Mouse (Mus musculus): ENCODE results near the gene Mill2. TPM values are rescaled to one million over a fixed set of nuclear protein-coding genes. Genes with fewer than 3 reads are reported as not detected.
A peak's percentile ranks its signal among the peaks of the same experiment; 100 is the strongest.
"Not testable (repeated sequence)": the region's sequence is repeated elsewhere in the genome, so short reads cannot be mapped to it uniquely, and the experiment has no call there.

The Mill2 gene
- polyA plus RNA-seq (2012; rRNA removed): 0.63 and 0.94 TPM in 2 replicates

DNA sequence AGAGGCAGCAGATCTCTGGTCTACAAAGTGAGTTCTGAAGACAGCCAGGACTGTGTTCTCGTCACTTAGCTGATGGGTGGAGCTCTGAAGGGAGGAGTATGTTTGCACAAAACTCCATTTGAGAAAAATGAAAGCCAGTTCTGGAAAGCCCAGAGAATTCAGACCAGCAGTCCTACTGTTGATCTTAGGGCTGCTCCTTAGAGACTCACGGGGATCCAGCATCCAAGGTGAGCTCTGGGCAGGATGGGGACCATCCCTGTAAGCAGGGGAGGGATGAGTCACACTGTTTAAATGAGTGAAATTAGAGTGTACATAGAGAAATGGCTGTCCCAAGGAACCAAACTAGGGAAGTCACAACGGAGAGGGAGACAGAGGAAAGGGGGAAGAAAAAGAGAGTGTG, at the start of gene Mill2:
Gene Mill2 (plus strand): TSS at position 102 of the 400 bp plus-strand sequence.
- Histone ChIP-seq H3K27me3 (ENCODE audit: control insufficient read depth, insufficient read depth, low read length) (no peaks in the 10 kb centered on the region), H3K27ac (ENCODE audit: control insufficient read depth, insufficient read depth, low read depth, low read length) (peak within 1 kb of the TSS; percentile 67), H3K36me3 (ENCODE audit: control insufficient read depth, insufficient read depth, low read length) (no peaks in the 10 kb centered on the region), H3K4me3 (ENCODE audit: control insufficient read depth, low read depth, low read length) (peak within 1 kb of the TSS; percentile 68), H3K4me1 (ENCODE audit: control insufficient read depth, insufficient read depth, low read length) (no peaks in the 10 kb centered on the region)
- TF ChIP-seq POLR2A (IDR thresholded peaks at IDR 0.05; ENCODE audit: control insufficient read depth, low read depth, low read length): no peak

DNA sequence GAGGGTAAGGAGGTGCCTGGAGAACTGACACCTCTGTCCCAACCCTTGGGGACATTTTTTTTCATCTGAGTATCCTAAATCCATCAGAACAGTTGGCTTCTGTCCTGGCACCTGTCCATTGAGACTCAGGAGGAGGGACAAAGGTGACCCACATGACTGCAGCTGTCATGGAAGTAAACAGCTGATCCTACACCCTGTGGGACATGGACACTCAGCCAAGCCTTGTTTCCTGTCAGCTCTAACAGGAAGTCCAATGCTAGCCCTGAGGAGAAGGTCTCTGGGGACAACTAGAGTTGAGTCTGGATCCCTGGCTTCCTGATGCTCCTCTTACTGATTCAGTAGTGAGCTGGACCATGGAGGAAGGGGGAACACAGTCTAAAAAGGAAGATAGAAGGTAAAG, 49.1 kb upstream of the Mill2 start:
- not testable (repeated sequence) for H3K4me3 ChIP-seq (ENCODE audit: control insufficient read depth, low read depth, low read length); H3K4me1 ChIP-seq (ENCODE audit: control insufficient read depth, insufficient read depth, low read length); H3K27me3 ChIP-seq (ENCODE audit: control insufficient read depth, insufficient read depth, low read length); H3K27ac ChIP-seq (ENCODE audit: control insufficient read depth, insufficient read depth, low read depth, low read length); H3K36me3 ChIP-seq (ENCODE audit: control insufficient read depth, insufficient read depth, low read length)

DNA sequence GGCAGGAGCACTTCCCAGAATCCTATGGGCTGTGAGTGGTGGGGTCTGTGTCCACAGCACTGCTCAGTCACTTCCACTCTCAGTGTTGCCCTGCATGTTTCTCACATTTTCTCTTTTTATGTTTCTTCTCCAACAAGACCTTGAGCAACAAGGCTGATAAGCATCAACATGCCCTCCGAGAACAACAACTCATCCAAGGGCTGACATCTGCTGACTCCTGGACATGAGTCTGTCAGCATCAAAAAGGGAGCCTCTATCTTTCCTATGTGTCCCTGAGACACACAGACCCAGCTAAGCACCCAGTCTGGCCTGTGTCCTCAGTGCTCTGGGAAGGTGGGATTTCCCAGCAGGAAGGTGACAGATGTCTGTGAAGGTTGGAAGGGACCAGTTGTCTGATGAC, 41.3 kb upstream of the Mill2 start, which contains the start of gene Psg19:
Gene Psg19 (minus strand): TSS at position 101 of the 400 bp plus-strand sequence.
- TF ChIP-seq POLR2A (IDR thresholded peaks at IDR 0.05; ENCODE audit: control insufficient read depth, low read depth, low read length) (no peak), CTCF (IDR thresholded peaks at IDR 0.05; ENCODE audit: control insufficient read depth, insufficient read depth, insufficient replicate concordance, low read depth, low read length) (no peak)
- no peaks in the 10 kb centered on the region for H3K4me1 ChIP-seq (ENCODE audit: control insufficient read depth, insufficient read depth, low read length)
- no peaks in the 10 kb centered on the region for H3K27me3 ChIP-seq (ENCODE audit: control insufficient read depth, insufficient read depth, low read length)
- no peak within 1 kb of the TSS for H3K27ac ChIP-seq (ENCODE audit: control insufficient read depth, insufficient read depth, low read depth, low read length)
- no peak within 1 kb of the TSS for H3K4me3 ChIP-seq (ENCODE audit: control insufficient read depth, low read depth, low read length)
- H3K36me3 ChIP-seq (ENCODE audit: control insufficient read depth, insufficient read depth, low read length): no peaks in the 10 kb centered on the region

DNA sequence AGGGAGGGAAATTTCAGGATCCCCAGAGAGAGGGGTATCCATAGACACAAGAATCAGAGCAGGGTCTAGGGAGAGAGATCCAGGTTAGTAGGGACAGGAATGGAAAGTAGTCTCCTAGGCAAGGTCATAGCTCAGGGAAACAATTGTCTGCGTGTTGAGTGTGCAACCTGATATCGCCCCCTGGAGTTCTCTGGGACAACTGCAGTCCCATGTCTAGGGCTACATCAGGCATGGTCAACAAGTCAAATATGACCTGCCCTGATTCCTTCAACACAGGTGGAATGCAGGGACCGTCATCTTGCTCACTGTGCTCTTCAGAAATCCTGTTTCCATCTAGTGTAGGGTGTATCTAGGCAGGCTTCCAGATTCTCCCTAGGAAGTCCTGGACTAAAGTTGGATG, 40.6 kb upstream of the Mill2 start:
- Histone ChIP-seq H3K27ac (ENCODE audit: control insufficient read depth, insufficient read depth, low read depth, low read length) (no peak overlapping the region), H3K4me1 (ENCODE audit: control insufficient read depth, insufficient read depth, low read length) (no peaks in the 10 kb centered on the region), H3K36me3 (ENCODE audit: control insufficient read depth, insufficient read depth, low read length) (no peaks in the 10 kb centered on the region), H3K4me3 (ENCODE audit: control insufficient read depth, low read depth, low read length) (no peak overlapping the region), H3K27me3 (ENCODE audit: control insufficient read depth, insufficient read depth, low read length) (no peaks in the 10 kb centered on the region)
- TF ChIP-seq POLR2A (IDR thresholded peaks at IDR 0.05; ENCODE audit: control insufficient read depth, low read depth, low read length) (no peak), CTCF (IDR thresholded peaks at IDR 0.05; ENCODE audit: control insufficient read depth, insufficient read depth, insufficient replicate concordance, low read depth, low read length) (peak; percentile 42; the same call in 1 of the 2 replicates)

- H3K4me1 ChIP-seq (ENCODE audit: control insufficient read depth, insufficient read depth, low read length): no peaks in the 10 kb centered on the region
- no peaks in the 10 kb centered on the region for H3K27me3 ChIP-seq (ENCODE audit: control insufficient read depth, insufficient read depth, low read length)
- no peaks in the 10 kb centered on the region for H3K36me3 ChIP-seq (ENCODE audit: control insufficient read depth, insufficient read depth, low read length)
- no peak overlapping the region for H3K4me3 ChIP-seq (ENCODE audit: control insufficient read depth, low read depth, low read length)
- H3K27ac ChIP-seq (ENCODE audit: control insufficient read depth, insufficient read depth, low read depth, low read length): no peak overlapping the region
- TF ChIP-seq POLR2A (IDR thresholded peaks at IDR 0.05; ENCODE audit: control insufficient read depth, low read depth, low read length) (no peak), CTCF (IDR thresholded peaks at IDR 0.05; ENCODE audit: control insufficient read depth, insufficient read depth, insufficient replicate concordance, low read depth, low read length) (no peak)
Observed at GRCm38 (mm10) chr7:18803526-18803925, 36.2 kb upstream of the Mill2 start.

DNA sequence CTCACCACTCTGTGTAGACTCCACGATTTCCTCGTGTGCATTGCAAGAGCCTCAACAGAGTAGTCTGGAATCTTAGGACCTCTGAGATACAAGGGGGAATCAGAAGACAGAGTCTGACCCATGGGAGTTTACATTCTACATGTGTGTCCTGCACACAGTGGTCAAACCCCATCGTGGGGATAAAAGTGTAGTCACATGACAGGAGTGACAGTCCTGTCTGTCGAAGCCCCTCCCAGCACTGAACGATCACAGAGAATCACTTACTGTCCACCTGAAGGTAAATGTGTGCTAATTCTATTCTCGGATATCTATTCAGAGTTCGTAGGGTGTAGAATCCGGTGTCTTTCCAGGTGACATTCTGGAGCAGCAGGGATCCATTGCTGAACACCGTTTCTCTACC, 21.5 kb upstream of the Mill2 start:
- Histone ChIP-seq H3K36me3 (ENCODE audit: control insufficient read depth, insufficient read depth, low read length) (no peaks in the 10 kb centered on the region), H3K4me1 (ENCODE audit: control insufficient read depth, insufficient read depth, low read length) (no peaks in the 10 kb centered on the region), H3K27ac (ENCODE audit: control insufficient read depth, insufficient read depth, low read depth, low read length) (no peak overlapping the region), H3K27me3 (ENCODE audit: control insufficient read depth, insufficient read depth, low read length) (no peaks in the 10 kb centered on the region), H3K4me3 (ENCODE audit: control insufficient read depth, low read depth, low read length) (no peak overlapping the region)
- TF ChIP-seq POLR2A (IDR thresholded peaks at IDR 0.05; ENCODE audit: control insufficient read depth, low read depth, low read length) (no peak), CTCF (IDR thresholded peaks at IDR 0.05; ENCODE audit: control insufficient read depth, insufficient read depth, insufficient replicate concordance, low read depth, low read length) (no peak)

DNA sequence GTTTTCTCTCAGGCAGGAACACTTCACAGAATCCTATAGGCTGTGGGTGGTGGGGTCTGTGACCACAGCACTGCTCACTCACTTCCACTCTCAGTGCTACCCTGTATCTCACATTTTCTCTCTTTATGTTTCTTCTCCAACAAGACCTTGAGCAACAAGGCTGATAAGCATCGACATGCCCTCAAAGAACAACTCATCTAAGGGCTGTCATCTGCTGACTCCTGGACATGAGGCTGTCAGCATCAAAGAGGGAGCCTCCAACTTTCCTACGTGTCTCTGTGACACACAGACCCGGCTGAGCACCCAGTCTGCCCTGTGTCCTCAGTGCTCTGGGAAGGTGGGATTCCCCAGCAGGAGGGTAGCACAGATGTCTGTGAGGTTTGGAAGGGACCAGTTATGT, 18.3 kb upstream of the Mill2 start, which contains the start of gene Psg17:
Gene Psg17 (minus strand): TSS at position 101 of the 400 bp plus-strand sequence.
- TF ChIP-seq CTCF (IDR thresholded peaks at IDR 0.05; ENCODE audit: control insufficient read depth, insufficient read depth, insufficient replicate concordance, low read depth, low read length) (no peak), POLR2A (IDR thresholded peaks at IDR 0.05; ENCODE audit: control insufficient read depth, low read depth, low read length) (no peak)
- H3K4me1 ChIP-seq (ENCODE audit: control insufficient read depth, insufficient read depth, low read length): peaks cover under 1% of the 10 kb centered on the region; the same call in 1 of the 2 replicates
- no peak within 1 kb of the TSS for H3K27ac ChIP-seq (ENCODE audit: control insufficient read depth, insufficient read depth, low read depth, low read length)
- H3K4me3 ChIP-seq (ENCODE audit: control insufficient read depth, low read depth, low read length): no peak within 1 kb of the TSS
- no peaks in the 10 kb centered on the region for H3K36me3 ChIP-seq (ENCODE audit: control insufficient read depth, insufficient read depth, low read length)
- no peaks in the 10 kb centered on the region for H3K27me3 ChIP-seq (ENCODE audit: control insufficient read depth, insufficient read depth, low read length)
